Mouse (Mus musculus) left cerebral cortex, postnatal 14 days (tissue): ENCODE data around the gene Gemin8. TPM values are rescaled to one million over a fixed set of nuclear protein-coding genes. Genes with fewer than 3 reads are reported as not detected.

Source experiments
- DNase-seq, 2 experiments: peaks; one replicate each; pipeline ENCODE4 v3.0.0; 2021 to 2022; ENCODE audit warnings: low spot score in 2 of 2, mixed read lengths in 1 of 2
- intact Hi-C: fragments of 180-260 bp; cut with DNase I; formaldehyde crosslinking; loops from one replicate; pipeline ENCODE4 v1.15.1; 2025
- total RNA-seq, 2 experiments: library from RNA; stranded (reverse); gene quantifications; 2 replicates each; pipeline ENCODE4 v1.2.3; 2021

Gene Gemin8
- total RNA-seq, 2 experiments from 2014 or later = 10.7 to 12.3 TPM

GRCm38 (mm10) chrX:166216248-166216647 lies 46.0 kb downstream of the Gemin8 start:
- no peak for DNase-seq
- intact Hi-C loops = loop anchor here (5.0 kb wide), 2 partner anchors 44 to 106 kb away; partner anchors contain the start of gene Gemin8

GRCm38 (mm10) chrX:166216720-166217119 lies 46.5 kb downstream of the Gemin8 start:
- DNase-seq = peak; percentile 53 to 67
- intact Hi-C loops = loop anchor here (5.0 kb wide), 2 partner anchors 44 to 106 kb away; partner anchors contain the start of gene Gemin8

- DNase-seq = peak in 1 of 2 experiments; percentile 39
- intact Hi-C loops = loop anchor here (5.0 kb wide), 2 partner anchors 47 to 103 kb away; partner anchors contain the start of gene Gemin8
Measured at GRCm38 (mm10) chrX:166219331-166219730, 49.1 kb downstream of the Gemin8 start.

- DNase-seq = no peak
- intact Hi-C loops = no loop called here
Measured at GRCm38 (mm10) chrX:166226856-166227255, 56.6 kb downstream of the Gemin8 start.

GRCm38 (mm10) chrX:166229750-166230149 lies 59.5 kb downstream of the Gemin8 start:
- no peak for DNase-seq
- intact Hi-C loops = no loop called here

GRCm38 (mm10) chrX:166230515-166231267 lies 60.4 kb downstream of the Gemin8 start:
- intact Hi-C loops = no loop called here
- no peak for DNase-seq

- DNase-seq = no peak
- intact Hi-C loops = loop anchor here (5.0 kb wide), 2 partner anchors 64 to 111 kb away; partner anchors contain the start of gene Gemin8
Measured at GRCm38 (mm10) chrX:166236131-166236530, 65.9 kb downstream of the Gemin8 start.

- intact Hi-C loops = loop anchor here (5.0 kb wide), 2 partner anchors 67 to 108 kb away; partner anchors contain the start of gene Gemin8
- peak in 1 of 2 experiments; percentile 53 for DNase-seq
Measured at GRCm38 (mm10) chrX:166238831-166239460, 68.7 kb downstream of the Gemin8 start, which contains the start of gene Gpm6b. Gene Gpm6b (plus strand): TSS chrX:166238911.

GRCm38 (mm10) chrX:166239520-166239919 lies 69.3 kb downstream of the Gemin8 start:
- intact Hi-C loops = loop anchor here (5.0 kb wide), 2 partner anchors 67 to 108 kb away; partner anchors contain the start of gene Gemin8
- DNase-seq = no peak

Other genes with a start within 250 kb of the Gemin8 start
- 100 to 1,000 TPM; 816 to 904 TPM for gene Gpm6b, start 68.5 kb downstream of the Gemin8 start, total RNA-seq